Mouse (Mus musculus): Measurements from ENCODE around the gene Slc22a20. TPM values are rescaled to one million over a fixed set of nuclear protein-coding genes. Genes with fewer than 3 reads are reported as not detected.

Gene Slc22a20
- polyA plus RNA-seq, 1 experiment from 2014 or later: not detected

GRCm38 (mm10) chr19:5928546-5928945, 57.4 kb downstream of the Slc22a20 start:
- ATAC-seq: no peak
- Histone ChIP-seq H3K4me3 (replicated peaks) (no peak overlapping the region), H3K27ac (no peak overlapping the region), H3K27me3 (peaks cover 14% of the 10 kb centered on the region), H3K9me3 (no peaks in the 10 kb centered on the region), H3K4me1 (replicated peaks) (peaks cover 18% of the 10 kb centered on the region), H3K9ac (replicated peaks) (no peak overlapping the region), H3K4me2 (replicated peaks) (no peak overlapping the region), H3K36me3 (no peaks in the 10 kb centered on the region)
- WGBS: 85% methylated on average over 3 of the region's 3 CpGs

- no peak overlapping the region for H3K27ac ChIP-seq
- no peak overlapping the region for H3K4me3 ChIP-seq (replicated peaks)
- H3K27me3 ChIP-seq: peaks cover 14% of the 10 kb centered on the region
- WGBS: 82% methylated on average over 6 of the region's 6 CpGs
- H3K4me1 ChIP-seq (replicated peaks): peaks cover 18% of the 10 kb centered on the region
- no peaks in the 10 kb centered on the region for H3K9me3 ChIP-seq
- H3K9ac ChIP-seq (replicated peaks): no peak overlapping the region
- ATAC-seq: no peak
- H3K36me3 ChIP-seq: no peaks in the 10 kb centered on the region
- H3K4me2 ChIP-seq (replicated peaks): no peak overlapping the region
Measured at GRCm38 (mm10) chr19:5928104-5928503, 57.8 kb downstream of the Slc22a20 start.

DNA sequence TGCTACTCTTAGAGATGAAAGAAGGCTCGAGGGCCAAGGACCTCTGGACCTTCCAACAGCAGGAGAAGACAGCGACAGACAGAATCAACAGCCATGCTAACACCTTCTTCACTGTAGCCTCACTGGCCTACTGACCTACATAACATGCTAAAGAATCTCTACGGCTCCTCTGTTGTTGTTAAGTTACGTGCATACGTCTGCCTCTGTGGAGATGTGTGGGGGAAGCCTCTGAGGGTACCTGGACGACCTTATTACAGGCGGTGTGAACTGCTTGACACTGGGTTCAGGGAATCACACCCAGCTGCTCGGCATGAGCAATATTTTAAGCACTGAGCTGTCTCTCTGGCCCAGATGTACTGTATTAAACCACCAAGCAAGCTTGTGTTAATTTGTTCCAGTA, 58.4 kb downstream of the Slc22a20 start:
- ATAC-seq: no peak
- no peak overlapping the region for H3K9ac ChIP-seq (replicated peaks)
- H3K4me3 ChIP-seq (replicated peaks): no peak overlapping the region
- H3K27me3 ChIP-seq: peaks cover 14% of the 10 kb centered on the region
- WGBS: 80% methylated on average over 8 of the region's 8 CpGs
- no peak overlapping the region for H3K27ac ChIP-seq
- peaks cover 18% of the 10 kb centered on the region for H3K4me1 ChIP-seq (replicated peaks)
- no peaks in the 10 kb centered on the region for H3K9me3 ChIP-seq
- H3K4me2 ChIP-seq (replicated peaks): no peak overlapping the region
- H3K36me3 ChIP-seq: no peaks in the 10 kb centered on the region

GRCm38 (mm10) chr19:5927026-5927425, 58.9 kb downstream of the Slc22a20 start:
- Histone ChIP-seq H3K4me2 (replicated peaks) (no peak overlapping the region), H3K27me3 (peaks cover 14% of the 10 kb centered on the region), H3K9me3 (no peaks in the 10 kb centered on the region), H3K27ac (no peak overlapping the region), H3K9ac (replicated peaks) (no peak overlapping the region), H3K36me3 (no peaks in the 10 kb centered on the region), H3K4me3 (replicated peaks) (no peak overlapping the region), H3K4me1 (replicated peaks) (peaks cover 19% of the 10 kb centered on the region)
- 78% methylated on average over 11 of the region's 11 CpGs for WGBS
- no peak for ATAC-seq

GRCm38 (mm10) chr19:5925311-5925855, 60.6 kb downstream of the Slc22a20 start:
- Histone ChIP-seq H3K27me3 (peaks cover 14% of the 10 kb centered on the region), H3K4me1 (replicated peaks) (peaks cover 25% of the 10 kb centered on the region), H3K9me3 (no peaks in the 10 kb centered on the region), H3K4me3 (replicated peaks) (peak overlapping the region; percentile 67), H3K27ac (peak overlapping the region; percentile 44; the same call in 1 of the 2 replicates), H3K4me2 (replicated peaks) (peak overlapping the region; percentile 96), H3K36me3 (no peaks in the 10 kb centered on the region), H3K9ac (replicated peaks) (peak overlapping the region; percentile 75)
- 38% methylated on average over 11 of the region's 11 CpGs for WGBS
- no peak for ATAC-seq

DNA sequence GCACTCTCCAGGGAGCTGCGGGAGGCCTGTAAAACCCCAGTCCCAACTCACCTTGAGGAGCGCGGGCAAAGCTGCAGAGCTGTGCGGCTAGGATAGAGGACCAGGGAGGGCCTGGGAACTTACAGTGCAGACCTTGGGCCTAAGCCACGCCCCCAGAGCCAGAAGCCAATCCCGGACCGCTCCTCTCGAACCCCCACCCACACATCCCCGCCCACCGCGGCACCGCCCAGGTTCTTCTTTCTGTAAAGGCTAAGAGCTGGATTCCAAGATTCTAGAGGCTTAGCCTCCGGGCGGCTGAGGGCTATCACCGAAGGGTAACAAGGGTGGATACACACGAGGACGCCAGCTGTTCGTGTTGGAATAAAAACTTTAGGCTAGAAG, 61.2 kb downstream of the Slc22a20 start, which contains the start of gene Cdc42ep2:
Gene Cdc42ep2 (minus strand): TSS at position 104 of the 381 bp plus-strand sequence.
- H3K27ac ChIP-seq: peak within 1 kb of the TSS; percentile 76
- no peaks in the 10 kb centered on the region for H3K36me3 ChIP-seq
- peaks cover 14% of the 10 kb centered on the region for H3K27me3 ChIP-seq
- peaks cover 25% of the 10 kb centered on the region for H3K4me1 ChIP-seq (replicated peaks)
- H3K9ac ChIP-seq (replicated peaks): peak within 1 kb of the TSS; percentile 75
- H3K4me2 ChIP-seq (replicated peaks): peak within 1 kb of the TSS; percentile 96
- WGBS: under 1% methylated on average over 18 of the region's 18 CpGs
- peak; percentile 92 for ATAC-seq
- peak within 1 kb of the TSS; percentile 67 for H3K4me3 ChIP-seq (replicated peaks)
- no peaks in the 10 kb centered on the region for H3K9me3 ChIP-seq

- peaks cover 14% of the 10 kb centered on the region for H3K27me3 ChIP-seq
- peak overlapping the region; percentile 76 for H3K27ac ChIP-seq
- ATAC-seq: peak; percentile 86
- H3K36me3 ChIP-seq: no peaks in the 10 kb centered on the region
- H3K9me3 ChIP-seq: no peaks in the 10 kb centered on the region
- peak overlapping the region; percentile 75 for H3K9ac ChIP-seq (replicated peaks)
- peak overlapping the region; percentile 67 for H3K4me3 ChIP-seq (replicated peaks)
- H3K4me2 ChIP-seq (replicated peaks): peak overlapping the region; percentile 96
- H3K4me1 ChIP-seq (replicated peaks): peaks cover 25% of the 10 kb centered on the region
- under 1% methylated on average over 38 of the region's 38 CpGs for WGBS
Measured at GRCm38 (mm10) chr19:5923990-5924712, 61.8 kb downstream of the Slc22a20 start.

GRCm38 (mm10) chr19:5922963-5923362, 63.0 kb downstream of the Slc22a20 start:
- Histone ChIP-seq H3K4me2 (replicated peaks) (no peak overlapping the region), H3K27me3 (peaks cover 14% of the 10 kb centered on the region), H3K4me3 (replicated peaks) (no peak overlapping the region), H3K4me1 (replicated peaks) (peaks cover 25% of the 10 kb centered on the region), H3K9ac (replicated peaks) (no peak overlapping the region; the same call in 1 of the 2 replicates), H3K36me3 (peaks cover 5% of the 10 kb centered on the region), H3K27ac (no peak overlapping the region), H3K9me3 (no peaks in the 10 kb centered on the region)
- 92% methylated on average over 3 of the region's 3 CpGs for WGBS
- ATAC-seq: no peak

DNA sequence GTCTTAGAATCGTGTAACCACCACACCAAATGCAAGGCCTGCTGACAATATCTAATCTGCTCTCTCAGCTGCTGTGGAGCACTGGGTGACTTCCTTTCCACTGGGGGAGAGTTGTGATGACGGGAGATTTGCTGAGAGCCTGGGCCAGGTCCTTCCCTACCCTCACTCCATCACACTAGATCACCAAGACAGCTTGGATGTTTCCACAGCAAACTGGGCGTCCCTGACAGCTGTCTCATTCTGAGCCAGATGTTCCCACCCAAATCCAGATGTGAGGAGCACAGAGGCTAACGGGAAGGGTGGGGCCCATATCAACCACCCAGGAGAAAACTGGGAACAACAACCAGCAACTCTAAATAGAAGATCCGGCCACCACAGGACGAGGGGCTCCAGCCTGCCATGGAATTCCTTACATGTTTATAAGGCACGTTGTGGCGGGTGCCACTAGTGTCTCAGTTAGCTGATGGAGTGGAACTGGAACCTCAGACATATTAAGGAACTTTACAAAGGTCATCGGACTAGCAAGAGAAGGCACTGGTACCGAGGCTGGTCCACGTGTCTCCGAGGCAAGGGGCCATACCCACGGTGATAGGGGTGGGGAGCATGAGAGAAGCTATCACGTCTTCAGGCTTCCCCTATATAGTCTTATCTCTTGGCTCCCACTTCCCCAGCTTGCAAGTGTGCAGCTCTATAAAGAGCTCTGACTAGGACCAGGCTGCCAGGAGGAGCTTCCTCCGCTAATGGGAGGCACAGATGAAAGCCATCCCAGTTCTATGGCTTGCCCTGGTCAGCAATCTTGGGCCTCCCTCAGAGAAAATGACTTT, 63.6 kb downstream of the Slc22a20 start:
- Histone ChIP-seq H3K9ac (replicated peaks) (peak overlapping the region; percentile 58; the same call in 1 of the 2 replicates), H3K27ac (no peak overlapping the region), H3K27me3 (peaks cover 14% of the 10 kb centered on the region), H3K9me3 (no peaks in the 10 kb centered on the region), H3K4me3 (replicated peaks) (no peak overlapping the region), H3K36me3 (peaks cover 12% of the 10 kb centered on the region), H3K4me2 (replicated peaks) (peak overlapping the region; percentile 11), H3K4me1 (replicated peaks) (peaks cover 25% of the 10 kb centered on the region)
- no peak for ATAC-seq
- 83% methylated on average over 15 of the region's 15 CpGs for WGBS

DNA sequence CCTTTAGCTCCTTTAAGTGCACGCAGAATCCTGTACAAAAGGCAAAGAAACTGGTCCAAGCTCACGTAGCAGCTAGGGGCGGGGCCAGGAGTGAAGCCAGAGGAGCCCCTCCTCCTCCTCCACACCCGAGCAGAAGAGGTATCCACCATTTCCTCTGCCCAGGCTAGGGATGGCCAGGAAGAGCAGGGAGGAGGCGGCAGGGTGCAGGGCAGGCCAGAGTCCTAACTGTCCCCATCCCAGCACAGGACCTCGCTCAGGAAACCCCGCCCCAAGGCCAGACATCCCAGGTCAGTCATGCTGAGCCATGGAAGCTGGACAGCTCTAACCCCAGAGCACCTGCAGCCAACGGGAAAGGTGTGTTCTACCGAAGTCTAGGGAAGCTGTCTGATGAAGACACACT, 64.2 kb downstream of the Slc22a20 start:
- Histone ChIP-seq H3K4me2 (replicated peaks) (peak overlapping the region; percentile 11), H3K36me3 (peaks cover 17% of the 10 kb centered on the region), H3K27me3 (peaks cover 14% of the 10 kb centered on the region), H3K9me3 (no peaks in the 10 kb centered on the region), H3K4me3 (replicated peaks) (no peak overlapping the region), H3K9ac (replicated peaks) (peak overlapping the region; percentile 58; the same call in 1 of the 2 replicates), H3K27ac (no peak overlapping the region), H3K4me1 (replicated peaks) (peaks cover 25% of the 10 kb centered on the region)
- no peak for ATAC-seq
- WGBS: 21% methylated on average over 9 of the region's 9 CpGs
